10 mouse cellular contexts compared by ENCODE assay signal in the genomic region with DNA sequence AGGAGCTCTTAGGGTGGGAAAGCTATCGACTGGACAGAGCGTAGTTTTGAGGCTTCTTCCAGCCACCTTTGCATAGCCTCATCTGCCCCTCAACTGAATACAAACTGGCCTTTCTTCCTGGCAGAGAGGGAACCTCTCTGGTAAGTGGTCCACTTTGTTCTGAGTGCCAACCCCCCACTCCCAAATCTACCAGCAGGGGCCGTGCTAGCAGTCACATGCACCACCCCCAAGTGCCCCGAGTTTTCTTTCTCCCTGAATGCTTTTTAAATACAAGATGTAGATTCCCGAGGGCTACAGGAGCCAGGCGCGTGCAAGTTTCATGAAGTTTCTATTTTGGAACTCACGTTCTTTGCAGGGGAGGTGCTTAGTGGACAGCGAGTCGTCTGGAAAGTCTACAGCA. TPM values are rescaled to one million over a fixed set of nuclear protein-coding genes. Genes with fewer than 3 reads are reported as not detected.
DNase-seq lines count a peak whose midpoint lies in the region; ATAC-seq and TF ChIP-seq lines count a peak whose summit lies in the region.
"Had no signal": no experiment of that assay in that cellular context is flagged by ENCODE, and none has a peak within 500 bp of the region (broad histone marks: within the 10 kb centered on the region; RNA-seq: fewer than 3 reads in every experiment).

No protein-coding gene starts in this region.

- TF ChIP-seq CTCF in heart, adult 2 months (IDR thresholded peaks at IDR 0.05): no peak
- TF ChIP-seq CTCF in brain, embryonic 14.5 days (IDR thresholded peaks at IDR 0.05; ENCODE audit: borderline replicate concordance, extremely low read depth, insufficient read depth, insufficient read length): peak; percentile 39; the same call in 1 of the 2 replicates

- H3K36me3 ChIP-seq in heart, embryonic 13.5 days: no peaks in the 10 kb centered on the region
- H3K36me3 ChIP-seq in heart, adult 2 months (ENCODE audit: control insufficient read depth, insufficient read depth, low read length): no peaks in the 10 kb centered on the region
- H3K36me3 ChIP-seq in hindbrain, embryonic 10.5 days: no peaks in the 10 kb centered on the region
- no peaks in the 10 kb centered on the region for H3K36me3 ChIP-seq in midbrain, embryonic 12.5 days

- DNase-seq in heart, adult 2 months: no peak
- DNase-seq in brain, embryonic 14.5 days (ENCODE audit: low read depth): peak; percentile 53
- peak; percentile 19 for DNase-seq in hindbrain, embryonic 10.5 days (ENCODE audit: low spot score)
- no peak for DNase-seq in adrenal gland, adult 2 months
- no peak for DNase-seq in layer of hippocampus, postnatal 36 days
- DNase-seq: cerebellum, adult 2 months; gastrocnemius, postnatal 36 days had no signal

- peak overlapping the region; percentile 53 for H3K27ac ChIP-seq in heart, embryonic 13.5 days (replicated peaks)
- H3K27ac ChIP-seq in heart, adult 2 months: no peak overlapping the region
- no peak overlapping the region for H3K27ac ChIP-seq in hindbrain, embryonic 10.5 days
- no peak overlapping the region for H3K27ac ChIP-seq in midbrain, embryonic 12.5 days (replicated peaks)

- intact Hi-C loops in heart, adult 2 months (cut with DNase I): no loop called here

- TF ChIP-seq POLR2A in heart, adult 2 months (IDR thresholded peaks at IDR 0.05; ENCODE audit: insufficient read depth, low read depth, low read length): no peak
- TF ChIP-seq POLR2A in brain, embryonic 14.5 days (IDR thresholded peaks at IDR 0.05; ENCODE audit: borderline replicate concordance, extremely low read depth, insufficient read depth, insufficient read length, poor library complexity, severe bottlenecking): no peak

- peak overlapping the region; percentile 63 for H3K4me2 ChIP-seq in heart, embryonic 13.5 days
- peak overlapping the region; percentile 15; the same call in 1 of the 2 replicates for H3K4me2 ChIP-seq in midbrain, embryonic 12.5 days (replicated peaks)

- no peak for TF ChIP-seq EP300 in heart, adult 2 months (IDR thresholded peaks at IDR 0.05; ENCODE audit: insufficient read depth, low read depth, low read length)

- no peaks in the 10 kb centered on the region; the same call in 1 of the 2 replicates for H3K27me3 ChIP-seq in heart, embryonic 13.5 days (replicated peaks)
- H3K27me3 ChIP-seq in heart, adult 2 months (ENCODE audit: control insufficient read depth, insufficient read depth, low read length): no peaks in the 10 kb centered on the region
- peaks cover 14% of the 10 kb centered on the region for H3K27me3 ChIP-seq in hindbrain, embryonic 10.5 days (ENCODE audit: insufficient read depth, poor library complexity, severe bottlenecking)
- H3K27me3 ChIP-seq in midbrain, embryonic 12.5 days: peaks cover 30% of the 10 kb centered on the region

- H3K9ac ChIP-seq in heart, embryonic 13.5 days: peak overlapping the region; percentile 59
- no peak overlapping the region for H3K9ac ChIP-seq in heart, adult 2 months (ENCODE audit: low read depth, low read length)
- no peak overlapping the region for H3K9ac ChIP-seq in midbrain, embryonic 12.5 days (replicated peaks)

- H3K9me3 ChIP-seq in heart, embryonic 13.5 days: no peaks in the 10 kb centered on the region
- no peaks in the 10 kb centered on the region for H3K9me3 ChIP-seq in hindbrain, embryonic 10.5 days
- no peaks in the 10 kb centered on the region for H3K9me3 ChIP-seq in midbrain, embryonic 12.5 days

- no peaks in the 10 kb centered on the region for H3K79me2 ChIP-seq in heart, adult 2 months (replicated peaks; ENCODE audit: control insufficient read depth, insufficient read depth, low read length)

- H3K4me3 ChIP-seq in heart, embryonic 13.5 days: peak overlapping the region; percentile 32
- no peak overlapping the region for H3K4me3 ChIP-seq in heart, adult 2 months
- peak overlapping the region; percentile 3; the same call in 1 of the 2 replicates for H3K4me3 ChIP-seq in hindbrain, embryonic 10.5 days
- H3K4me3 ChIP-seq in midbrain, embryonic 12.5 days: no peak overlapping the region

- 11% methylated on average over 10 of the region's 10 CpGs for WGBS in heart, embryonic 13.5 days
- 6% methylated on average over 10 of the region's 10 CpGs for WGBS in heart, adult 2 months
- 22% methylated on average over 10 of the region's 10 CpGs for WGBS in hindbrain, embryonic 10.5 days
- WGBS in midbrain, embryonic 12.5 days: 22% methylated on average over 10 of the region's 10 CpGs

- no peak for ATAC-seq in heart, embryonic 13.5 days (ENCODE audit: extremely low read depth, insufficient number of reproducible peaks, low FRiP score, low TSS enrichment)
- ATAC-seq in midbrain, embryonic 12.5 days (ENCODE audit: low FRiP score, low read depth): no peak
- no peak for ATAC-seq in CD4-positive, CD25-positive, alpha-beta regulatory T cell, adult 4 months

- H3K4me1 ChIP-seq in heart, embryonic 13.5 days: peaks cover 25% of the 10 kb centered on the region
- H3K4me1 ChIP-seq in heart, adult 2 months (ENCODE audit: control insufficient read depth, insufficient read depth, low read length): no peaks in the 10 kb centered on the region
- peaks cover 10% of the 10 kb centered on the region; the same call in 1 of the 2 replicates for H3K4me1 ChIP-seq in hindbrain, embryonic 10.5 days (replicated peaks)
- H3K4me1 ChIP-seq in midbrain, embryonic 12.5 days: peaks cover 9% of the 10 kb centered on the region; the same call in 1 of the 2 replicates

RNA-seq across cellular contexts. Expression of a gene that starts 33.8 kb away (rescaled TPM):
- polyA plus RNA-seq in heart, embryonic 13.5 days (2015; fragmentation: Nextera tagmentation; extraction: Ambion mirVana): 157 and 158 TPM in 2 replicates
- total RNA-seq in heart, adult 2 months (2021): 10 to 100 TPM; 20.7 to 21.4 TPM
- 6.9 and 14.5 TPM in 2 replicates for polyA plus RNA-seq in heart, adult 2 months (2012; rRNA removed)
- 30.2 and 42.5 TPM in 2 replicates for polyA plus RNA-seq in brain, embryonic 14.5 days (2012; rRNA removed)
- 100 and 111 TPM in 2 replicates for polyA plus RNA-seq in hindbrain, embryonic 10.5 days (2016; fragmentation: Nextera tagmentation; extraction: Ambion mirVana)
- 89.9 and 95.7 TPM in 2 replicates for polyA plus RNA-seq in midbrain, embryonic 12.5 days (2016; fragmentation: Nextera tagmentation; extraction: Ambion mirVana)
- 10 to 100 TPM; 13.3 to 16.9 TPM for polyA plus RNA-seq in CD4-positive, CD25-positive, alpha-beta regulatory T cell, adult 4 months (2017; shearing (Covaris generic))
- total RNA-seq in adrenal gland, adult 2 months (2021): 100 to 1,000 TPM in 1 of 2 experiments, 10 to 100 TPM in 1; 41.9 to 147 TPM
- 64.3 and 72.1 TPM in 2 replicates for polyA plus RNA-seq in adrenal gland, adult 2 months (2012; rRNA removed)
- total RNA-seq in layer of hippocampus, postnatal 36 days (2021): 10 to 100 TPM; 15.4 to 17.1 TPM

Comparison
In these comparisons a context has a peak if more than half of its experiments do, and no peak if none do; other contexts are left out.
1. H3K4me3 ChIP-seq: peak in heart, embryonic 13.5 days (single experiment) and hindbrain, embryonic 10.5 days (single experiment); none in heart, adult 2 months (single experiment) and midbrain, embryonic 12.5 days (single experiment).
2. DNase-seq: peak in brain, embryonic 14.5 days (single experiment) and hindbrain, embryonic 10.5 days (single experiment); none in heart, adult 2 months (0 of 2), adrenal gland, adult 2 months (single experiment) and layer of hippocampus, postnatal 36 days (0 of 2).